Mouse (Mus musculus): ENCODE data around the gene Trmo. TPM values are rescaled to one million over a fixed set of nuclear protein-coding genes. Genes with fewer than 3 reads are reported as not detected.

The Trmo gene
- total RNA-seq (2023) = 24.7 TPM

DNA sequence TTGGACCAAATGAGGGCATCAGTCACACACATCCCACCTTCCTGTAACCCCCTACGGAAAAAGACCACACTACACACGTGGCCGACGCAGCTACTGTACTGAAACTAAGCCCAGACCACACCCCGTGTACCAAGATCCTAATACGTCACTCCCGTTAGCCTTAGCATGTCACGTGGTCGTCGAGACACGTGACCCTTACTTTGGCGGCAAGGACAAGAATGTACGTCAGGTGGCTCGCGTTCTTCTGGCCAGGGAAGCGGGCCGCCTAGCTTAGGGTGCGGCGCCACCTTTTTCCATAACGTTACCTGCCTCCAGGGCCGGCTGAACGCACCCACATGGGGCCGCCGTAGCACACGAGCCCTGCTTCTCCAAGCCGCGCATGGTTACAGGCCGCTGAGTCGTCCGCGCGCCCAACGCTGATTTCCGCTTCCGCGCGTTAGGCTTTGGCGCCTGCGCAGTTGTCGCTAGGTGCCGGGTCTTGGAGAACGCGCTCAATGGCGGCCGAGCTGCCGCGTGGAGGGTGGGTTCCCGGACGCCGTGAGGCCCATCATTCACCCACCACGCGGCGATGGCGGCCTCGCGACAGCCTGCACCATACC is at the start of gene Trmo:
TSS of gene Trmo (minus strand) at position 425 of the 599 bp plus-strand sequence.

GRCm38 (mm10) chr4:46413406-46413805 is 24.2 kb upstream of the Trmo start, which contains the start of gene Hemgn:
Hemgn (minus strand) TSS chr4:46413506.

GRCm38 (mm10) chr4:46343596-46344260 is 45.5 kb downstream of the Trmo start, which contains the start of gene Foxe1:
Foxe1 (plus strand) TSS chr4:46343609.

Other genes with a start within 250 kb of the Trmo start
- 40.4 TPM for gene Xpa, start 193.1 kb downstream of the Trmo start, total RNA-seq (2023)
- gene Foxe1, start 45.8 kb downstream of the Trmo start, total RNA-seq (2023) = not detected
- gene Hemgn, start 24.1 kb upstream of the Trmo start, total RNA-seq (2023) = 0.64 TPM
- gene Anp32b, start 61.5 kb upstream of the Trmo start, total RNA-seq (2023) = 168 TPM
- gene Nans, start 99.8 kb upstream of the Trmo start, total RNA-seq (2023) = 44.7 TPM
- 76.8 TPM for gene Trim14, start 146.7 kb upstream of the Trmo start, total RNA-seq (2023)
- 25.3 TPM for gene Coro2a, start 212.8 kb upstream of the Trmo start, total RNA-seq (2023)

Data from CD8-positive naive resting alpha-beta T cell, adult 57 days (primary cell).